Mouse (Mus musculus) layer of hippocampus, adult 11-12 months (tissue): ENCODE data around the gene A930004D18Rik.
A peak's percentile ranks its signal among the peaks of the same experiment; 100 is the strongest.

Source experiments
- DNase-seq: peaks from one replicate; pipeline ENCODE4 v3.0.0; 2022; ENCODE audit warnings: low spot score

A930004D18Rik gene

DNA sequence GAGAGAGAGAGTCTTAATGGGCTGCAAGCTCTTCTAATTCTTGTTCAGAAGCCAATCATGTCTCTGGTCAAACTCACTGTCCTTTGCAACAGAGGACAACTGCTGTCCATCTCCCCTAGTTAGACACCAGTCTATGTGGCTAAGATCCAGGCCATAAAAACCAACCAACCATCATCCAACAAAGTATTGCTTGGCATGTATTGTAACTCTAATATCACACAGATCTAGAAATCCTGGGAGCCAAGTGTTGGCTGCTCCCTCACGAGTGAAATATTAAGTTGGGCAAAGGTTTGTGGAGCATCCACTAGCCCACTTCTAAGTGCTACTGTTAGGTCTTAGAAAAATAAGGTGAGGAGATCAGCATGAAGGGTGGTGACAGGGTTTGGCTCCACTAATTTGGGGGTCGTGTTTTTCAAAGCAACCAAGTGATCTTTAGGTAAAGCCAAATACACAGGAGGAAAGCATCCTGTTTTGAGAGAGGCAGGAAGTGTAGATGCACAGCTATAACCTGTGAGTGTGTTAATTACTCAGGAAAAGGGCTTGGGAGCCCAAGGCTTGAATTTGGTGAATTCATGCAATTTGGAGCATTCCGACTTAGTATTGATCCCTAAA lies 710 bp upstream of the A930004D18Rik start:
- no peak for DNase-seq

DNA sequence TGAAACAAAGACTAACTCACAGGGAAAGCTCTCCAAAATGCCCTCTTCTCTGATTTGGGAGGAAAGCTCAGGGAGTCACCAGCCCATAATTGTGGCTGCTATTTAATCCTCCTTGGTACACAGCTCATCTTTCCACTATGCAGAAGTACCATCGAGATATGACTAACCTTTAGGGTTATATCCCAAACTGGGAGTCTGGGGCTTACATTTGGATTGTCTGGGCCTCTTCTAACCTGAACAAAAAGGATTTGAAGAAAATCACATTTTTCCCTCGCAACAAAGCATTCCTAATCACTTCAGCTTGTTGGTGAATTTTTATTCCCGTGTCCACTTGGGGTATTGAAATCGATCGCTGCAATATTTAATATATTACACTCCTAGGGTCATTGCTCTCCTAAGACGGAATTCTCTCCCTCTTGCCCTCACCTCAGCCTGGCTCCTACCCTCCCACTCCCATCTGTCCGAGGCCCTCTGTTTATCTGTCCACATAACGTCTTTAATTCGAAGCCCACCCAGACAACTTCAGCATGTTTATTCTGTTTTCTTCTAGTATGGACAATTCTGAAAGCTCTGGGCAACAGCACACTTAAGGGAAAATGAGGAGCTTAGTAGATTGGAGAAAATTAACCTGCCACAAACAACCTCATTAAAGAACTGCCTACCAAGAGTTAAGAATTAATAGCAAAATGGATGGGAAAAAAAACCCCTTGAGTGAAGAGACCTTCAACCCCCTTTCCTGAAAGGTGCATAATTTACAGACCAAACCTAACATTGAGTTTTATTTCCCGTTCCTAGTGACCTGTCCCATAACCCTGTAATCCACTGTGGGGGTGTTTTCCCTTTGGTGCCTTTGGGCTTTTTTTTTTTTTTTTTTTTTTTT lies 2.9 kb downstream of the A930004D18Rik start:
- DNase-seq: no peak

DNA sequence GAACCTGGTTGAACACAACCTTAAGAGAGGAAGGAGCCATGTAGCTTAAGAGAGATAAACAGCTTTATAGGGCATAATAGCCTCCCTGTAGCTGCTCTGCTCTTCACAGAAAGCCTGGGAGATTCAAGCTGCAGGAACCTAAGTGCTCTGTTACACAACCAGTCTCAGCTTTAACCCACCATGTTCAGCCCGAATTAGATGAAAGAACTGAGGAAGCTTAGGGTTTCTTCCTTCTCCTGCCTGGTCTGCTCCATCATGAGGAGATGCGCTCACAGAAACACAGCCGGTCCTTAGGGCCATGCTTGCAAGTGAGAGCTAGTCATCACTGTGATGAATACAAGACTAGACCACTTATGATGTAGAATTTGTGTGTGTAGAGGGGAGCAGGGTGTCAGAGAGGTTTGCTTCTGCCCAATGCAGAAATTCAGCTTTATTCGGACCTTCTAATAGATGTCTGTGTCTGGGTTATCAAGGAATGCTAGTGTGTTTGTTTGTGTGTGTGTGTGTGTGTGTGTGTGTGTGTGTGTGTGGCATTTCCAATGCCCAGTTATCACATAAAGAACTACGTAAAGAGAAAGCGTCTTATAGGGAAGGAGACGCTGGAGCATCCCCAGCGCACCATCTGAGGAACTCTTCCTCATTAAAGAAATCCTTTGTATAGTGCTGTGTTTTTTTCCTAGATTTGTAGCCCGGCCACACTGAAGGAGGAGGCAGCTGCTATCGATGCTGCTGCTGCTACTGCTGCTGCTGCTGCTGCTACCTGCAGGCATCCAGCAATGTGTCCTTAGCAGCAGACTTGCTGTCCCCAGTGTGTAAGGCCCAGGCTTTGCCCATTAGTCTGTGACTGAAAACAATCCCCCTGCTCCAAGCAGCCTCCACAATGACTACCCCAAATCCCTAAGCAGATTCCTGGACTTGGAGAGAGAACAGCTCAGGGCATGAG lies 4.1 kb downstream of the A930004D18Rik start:
- DNase-seq: no peak

DNA sequence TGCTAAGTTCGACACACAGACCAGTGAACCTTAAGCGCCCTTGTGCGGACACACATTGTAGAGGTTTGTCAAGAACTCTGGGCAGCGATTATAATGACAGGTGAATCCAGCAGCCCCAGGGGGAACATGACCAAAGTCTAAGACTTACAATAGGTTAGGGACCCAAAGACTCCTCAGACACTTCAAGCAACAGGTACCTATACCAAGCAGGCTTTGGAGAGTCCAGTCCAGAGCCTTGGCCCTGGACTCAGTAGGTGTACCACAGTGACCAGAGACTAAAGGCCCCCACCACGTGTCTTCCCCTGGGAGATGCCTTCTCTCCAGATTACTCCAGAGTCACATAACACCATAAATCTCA lies 5.0 kb downstream of the A930004D18Rik start:
- no peak for DNase-seq

DNA sequence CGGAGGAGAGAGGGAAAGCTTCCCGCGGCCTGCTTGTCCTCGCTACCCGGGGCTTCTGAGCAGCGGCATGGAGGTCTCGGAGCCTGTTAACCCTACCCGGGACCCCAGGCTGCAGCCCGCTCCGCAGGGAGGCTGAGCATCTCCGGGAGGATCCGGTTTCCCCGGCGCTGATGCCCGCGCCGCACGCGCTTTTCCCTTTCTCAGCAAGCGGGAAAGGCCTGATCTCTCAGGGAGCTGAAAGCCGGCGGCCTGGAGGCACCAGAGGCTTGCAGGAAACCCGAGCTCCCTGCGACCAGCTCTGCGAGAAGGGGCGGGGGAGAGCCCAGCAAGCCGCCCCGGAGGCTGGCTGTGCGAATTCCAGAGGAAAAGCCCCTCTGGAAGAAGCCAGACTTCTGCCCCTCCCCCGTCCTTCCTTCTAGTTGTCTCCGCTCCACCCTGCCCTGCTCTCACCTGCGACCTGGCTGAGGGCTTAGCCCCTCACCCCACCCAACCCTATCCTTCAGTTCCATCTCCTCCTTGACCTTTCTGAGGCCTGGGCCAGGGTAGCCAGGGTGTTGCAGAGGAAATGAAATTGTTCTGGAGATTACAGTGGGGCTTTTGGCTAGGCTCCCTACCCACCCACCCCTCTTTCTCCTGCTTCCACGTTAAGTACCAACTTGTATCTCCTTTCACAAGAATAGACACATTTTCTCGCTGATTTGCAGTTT lies 5.6 kb downstream of the A930004D18Rik start:
- DNase-seq: no peak

DNA sequence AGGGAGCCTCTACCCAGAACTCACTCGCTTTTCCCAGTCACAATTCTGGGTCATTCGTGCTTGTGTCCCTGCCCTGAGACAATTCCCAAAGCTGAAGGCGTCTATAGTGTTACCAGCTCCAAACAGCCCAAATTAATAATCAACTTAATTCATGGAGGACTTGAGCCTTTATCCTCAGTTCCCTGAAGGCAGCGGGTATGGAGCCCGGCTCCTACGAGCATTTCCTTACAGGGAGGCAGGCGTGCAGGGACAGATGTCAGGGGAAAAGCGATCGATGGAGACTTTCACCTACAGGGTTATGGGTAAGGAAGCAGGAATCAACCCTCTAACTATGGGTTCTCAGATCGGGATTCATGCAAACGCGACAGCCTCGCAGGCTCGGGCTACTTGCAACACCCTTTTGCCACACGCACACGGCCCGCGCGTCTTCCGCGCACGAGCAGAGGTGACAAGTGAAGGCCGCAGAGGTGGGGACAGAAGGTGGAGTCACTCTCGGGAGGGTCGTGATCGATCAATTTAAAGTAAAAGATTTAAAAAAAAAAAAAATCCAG lies 6.2 kb downstream of the A930004D18Rik start:
- no peak for DNase-seq

DNA sequence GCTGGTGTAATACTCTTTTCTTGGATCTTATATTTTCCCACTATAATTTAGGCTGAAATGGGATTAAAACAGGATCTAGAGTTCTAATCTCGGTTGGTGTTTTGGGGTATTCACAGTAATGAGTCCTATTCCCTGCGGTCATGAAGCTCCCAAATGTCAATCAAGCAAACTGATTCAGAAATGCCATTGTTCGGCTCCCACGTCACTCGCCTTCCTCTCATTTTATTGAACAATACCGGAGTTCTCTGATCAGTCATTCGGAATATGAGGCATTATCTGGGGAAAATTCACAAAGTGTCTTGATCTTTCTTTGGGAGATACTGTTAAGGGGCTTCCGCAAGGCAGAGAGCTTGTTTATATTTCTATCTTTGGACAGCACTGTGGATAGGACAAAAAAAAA lies 7.0 kb downstream of the A930004D18Rik start:
- no peak for DNase-seq

DNA sequence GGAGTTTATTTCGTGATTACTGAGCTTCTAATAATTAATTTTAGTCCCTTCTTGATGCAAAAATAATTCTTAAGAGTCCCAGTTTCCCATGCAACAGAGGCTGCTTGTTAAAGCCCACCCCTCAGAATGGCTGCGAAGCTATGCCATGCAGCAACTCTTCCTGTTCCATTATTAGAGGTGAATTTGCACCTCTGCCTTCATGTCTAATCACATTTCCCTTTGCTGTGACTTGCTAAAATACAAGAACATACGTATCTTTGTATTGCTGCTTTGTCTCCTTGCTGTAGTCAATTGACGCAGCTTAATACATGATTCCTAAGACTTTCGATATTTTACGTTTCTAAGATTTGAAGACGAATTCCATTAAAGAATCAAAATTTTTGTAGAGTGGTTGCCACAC lies 7.9 kb downstream of the A930004D18Rik start:
- no peak for DNase-seq

DNA sequence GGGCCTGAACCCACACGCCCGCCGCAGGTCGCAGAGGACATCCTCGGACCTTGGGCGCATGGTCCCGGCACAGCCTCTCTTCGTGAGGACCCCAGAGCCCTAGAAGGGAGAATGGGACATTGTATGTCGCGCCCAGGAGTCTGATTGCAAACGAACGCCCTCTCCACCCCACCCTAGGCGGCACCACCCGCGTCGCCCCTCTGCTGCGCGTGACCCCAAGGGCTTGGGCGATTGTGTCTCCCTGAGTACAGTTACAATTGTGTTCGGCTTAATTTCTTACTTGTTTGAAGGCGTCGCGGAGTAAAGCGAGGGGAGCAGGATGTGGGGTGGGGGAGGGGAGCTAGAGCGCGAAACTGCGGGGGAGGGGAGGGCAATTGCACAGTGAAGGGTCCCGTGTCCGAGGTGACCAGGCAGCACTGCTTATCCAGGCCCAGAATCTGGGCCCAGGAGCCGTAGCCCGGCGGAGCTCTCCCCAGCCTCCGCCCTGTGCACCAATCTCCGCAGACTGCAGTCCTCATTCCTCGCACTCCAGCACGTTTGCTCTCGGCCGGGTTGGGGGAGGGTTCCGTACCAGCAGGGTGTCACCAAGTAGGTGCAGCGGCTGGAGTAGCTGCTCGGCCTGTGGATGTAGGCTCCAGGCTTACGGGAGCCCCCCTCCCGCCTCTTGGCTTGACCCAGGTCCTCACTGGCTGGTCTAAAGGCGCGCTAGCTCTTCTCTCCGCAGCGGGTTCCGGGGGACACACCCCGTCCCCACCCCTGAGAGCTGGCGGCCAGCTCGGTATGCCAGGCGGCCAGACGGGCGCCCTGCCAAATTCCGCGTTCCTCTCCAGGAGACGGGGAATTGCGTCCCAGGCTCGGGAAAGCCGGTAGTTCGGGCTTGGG lies 9.2 kb downstream of the A930004D18Rik start:
- peak; percentile 78 for DNase-seq

DNA sequence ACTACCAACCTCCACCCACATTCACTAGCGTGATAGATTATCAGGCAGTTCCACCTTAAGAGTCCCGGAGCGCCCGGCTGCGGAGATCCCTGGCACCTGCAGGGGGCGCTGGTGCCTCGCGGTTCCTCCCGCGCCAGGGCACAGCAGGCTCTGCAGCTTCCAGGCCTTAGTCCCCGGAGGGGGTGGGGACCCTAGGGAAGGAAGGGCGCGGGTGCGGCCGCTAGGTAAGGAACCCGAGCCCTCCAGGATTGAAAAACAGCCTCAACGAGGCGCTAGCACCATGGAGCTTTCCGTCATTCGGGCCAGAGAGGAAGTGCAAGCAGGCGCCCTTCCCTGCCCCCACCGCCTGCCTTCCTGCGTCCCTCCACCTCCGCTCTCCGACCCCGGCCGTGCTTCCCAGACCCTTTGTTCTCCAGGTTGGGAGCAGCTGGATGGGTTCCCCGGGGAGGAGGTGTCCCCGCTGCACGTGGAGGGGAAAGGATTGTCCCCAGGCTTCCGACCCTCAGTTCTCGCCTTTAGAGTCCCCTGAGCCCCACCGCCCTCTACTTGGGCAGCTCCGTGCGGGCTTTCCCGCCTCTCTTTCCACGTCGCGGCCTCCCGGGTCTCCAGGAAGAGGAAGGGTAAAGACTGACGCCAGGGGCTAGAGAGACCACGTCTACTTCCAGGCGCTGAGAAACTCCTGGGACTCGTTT lies 9.9 kb downstream of the A930004D18Rik start:
- DNase-seq: peak; percentile 94

DNA sequence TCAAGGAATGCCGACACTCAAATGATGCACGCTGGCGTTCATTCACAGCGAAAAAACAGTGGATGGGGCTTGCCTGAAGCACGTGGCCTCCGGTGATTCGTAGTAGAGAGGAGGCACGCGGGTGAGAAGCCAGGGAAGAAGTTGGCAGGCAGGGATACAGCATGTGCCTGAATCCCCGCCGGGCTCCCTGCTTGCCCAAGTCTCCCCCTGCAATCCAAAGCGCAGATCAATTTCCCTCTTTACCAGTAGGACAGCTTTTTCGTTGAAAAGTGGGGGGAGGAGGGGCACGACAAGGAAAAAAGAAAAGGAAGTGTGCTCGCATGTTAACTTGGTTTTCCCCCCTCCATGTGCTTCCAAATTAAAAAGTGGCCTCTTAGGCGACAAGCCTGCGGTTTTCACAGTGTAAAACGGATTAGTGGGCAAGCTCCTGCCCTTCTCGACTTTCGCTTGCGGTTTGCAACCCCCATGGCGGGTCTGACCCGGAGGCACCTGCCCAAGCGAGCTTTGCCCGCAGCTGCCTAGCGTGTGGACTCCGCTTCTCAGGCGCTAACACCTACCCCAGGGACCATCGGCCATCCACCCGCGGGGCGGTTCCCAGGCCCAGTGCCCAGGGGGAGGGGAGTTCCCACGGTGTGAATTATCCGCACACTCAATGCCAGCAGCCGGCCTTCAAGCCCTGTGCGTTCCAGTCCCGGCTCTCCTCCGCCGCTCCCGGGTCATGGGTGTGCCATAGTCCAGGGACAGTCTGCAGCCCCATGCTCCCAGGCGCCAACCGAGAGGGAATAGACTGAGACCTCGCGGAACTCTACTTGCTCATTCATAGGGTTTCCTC lies 11.2 kb downstream of the A930004D18Rik start:
- DNase-seq: peak; percentile 42

DNA sequence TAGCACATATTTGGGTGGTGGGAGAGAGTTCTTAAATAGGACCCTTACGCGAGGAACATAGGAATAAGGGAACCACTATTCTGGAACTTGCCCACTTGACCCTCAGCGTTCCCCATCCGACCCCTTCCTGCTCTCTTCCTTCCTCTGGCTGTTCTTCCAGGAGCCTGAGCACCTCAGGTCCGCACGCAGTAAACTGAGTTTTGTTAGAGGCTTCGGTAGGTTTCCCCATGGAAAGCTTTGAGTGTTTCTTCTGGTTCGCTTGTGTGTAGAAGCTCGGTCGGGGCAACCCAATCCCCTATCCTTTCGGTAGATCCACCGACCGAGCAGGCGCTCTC lies 11.8 kb downstream of the A930004D18Rik start:
- DNase-seq: no peak

DNA sequence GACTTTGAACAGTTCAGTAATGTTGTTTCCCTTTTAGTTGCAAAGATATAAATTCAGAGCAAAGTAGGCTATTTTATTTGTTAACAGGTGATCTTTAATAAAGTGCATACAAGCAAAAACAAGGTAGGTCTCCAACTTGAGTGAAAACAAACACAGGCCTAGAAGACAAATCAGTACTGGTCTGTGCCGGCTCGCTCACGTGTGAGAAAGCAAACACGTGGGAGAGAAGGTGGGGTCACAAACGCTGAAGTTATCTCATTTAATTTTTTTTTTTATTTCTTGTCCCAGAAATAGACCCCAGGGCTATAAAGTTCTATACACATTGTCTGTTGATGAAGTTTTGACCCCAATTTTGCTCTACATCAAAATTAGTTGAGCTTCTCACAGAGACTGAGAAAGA lies 12.4 kb downstream of the A930004D18Rik start:
- no peak for DNase-seq

DNA sequence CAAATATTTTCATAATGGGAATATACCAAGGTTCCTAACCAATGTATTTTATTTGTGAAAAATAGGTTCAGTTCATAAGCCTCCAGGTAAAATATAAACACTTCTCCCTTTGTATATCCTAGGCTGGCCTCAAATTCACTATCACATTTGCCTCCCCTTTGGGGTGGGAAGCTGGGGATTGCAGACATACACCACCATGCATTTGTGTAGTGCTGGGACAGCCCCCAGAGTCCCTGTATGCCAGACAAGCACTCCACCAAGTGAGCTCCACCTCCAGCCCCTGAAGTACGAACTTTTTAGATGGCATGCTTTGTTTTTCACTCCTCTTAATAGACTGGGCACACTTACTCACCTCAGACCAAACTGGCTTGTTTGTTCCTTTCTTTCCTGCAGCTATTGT lies 14.7 kb downstream of the A930004D18Rik start:
- no peak for DNase-seq

DNA sequence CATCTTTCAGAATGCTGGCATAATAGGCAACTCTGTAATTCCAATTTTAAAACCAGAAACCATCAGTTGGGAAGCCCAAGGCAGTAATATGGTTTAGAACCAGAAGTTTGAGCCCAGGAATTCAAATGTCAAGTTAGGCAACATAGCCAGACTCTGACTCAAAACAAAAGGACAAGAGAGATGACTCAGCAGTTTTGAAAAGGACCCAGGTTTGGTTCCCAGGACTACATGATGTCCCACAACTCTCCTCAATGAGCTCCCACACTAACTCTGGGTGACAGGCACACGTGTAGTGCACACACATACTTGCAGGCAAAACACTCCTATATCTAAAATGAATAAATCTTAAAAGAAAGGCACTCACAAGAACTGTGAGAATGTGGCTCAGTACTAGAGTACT lies 18.4 kb downstream of the A930004D18Rik start:
- DNase-seq: no peak

DNA sequence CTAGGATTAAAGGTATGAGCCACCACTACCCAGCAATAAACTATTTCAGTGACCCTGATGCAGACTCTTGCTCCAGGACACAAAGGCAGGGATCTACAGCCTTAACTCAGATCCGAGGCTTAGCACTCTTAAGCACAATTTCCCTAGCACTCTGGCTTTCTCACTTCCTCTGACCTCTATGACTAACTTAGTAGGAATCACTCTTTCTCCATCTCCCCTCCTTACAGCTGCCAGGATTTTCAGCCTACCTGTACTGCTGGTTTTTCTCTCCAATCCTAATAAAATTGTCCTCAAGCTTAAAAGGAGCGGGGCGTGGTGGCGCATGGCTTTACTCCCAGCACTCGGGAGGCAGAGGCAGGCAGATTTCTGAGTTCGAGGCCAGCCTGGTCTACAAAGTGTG lies 20.2 kb downstream of the A930004D18Rik start:
- DNase-seq: no peak

DNA sequence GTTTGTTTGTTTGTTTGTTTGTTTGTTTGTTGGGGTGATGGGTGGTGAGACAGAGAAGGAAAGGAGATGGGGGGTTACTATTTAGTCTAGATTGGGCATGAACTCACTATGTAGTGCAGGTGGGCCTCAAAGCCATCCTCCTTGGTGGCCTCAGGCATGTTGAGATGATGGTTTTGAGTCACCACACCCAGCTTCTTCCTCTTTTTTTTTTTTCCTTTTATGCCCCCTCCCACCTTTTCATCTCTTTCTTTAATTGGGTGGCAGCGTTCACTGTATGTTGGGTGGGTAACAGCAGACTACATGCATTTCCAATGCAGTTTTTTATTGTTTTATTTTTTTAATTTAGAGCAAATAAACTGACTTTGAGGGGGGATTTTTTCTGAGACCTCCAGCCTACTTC lies 20.9 kb downstream of the A930004D18Rik start:
- no peak for DNase-seq

DNA sequence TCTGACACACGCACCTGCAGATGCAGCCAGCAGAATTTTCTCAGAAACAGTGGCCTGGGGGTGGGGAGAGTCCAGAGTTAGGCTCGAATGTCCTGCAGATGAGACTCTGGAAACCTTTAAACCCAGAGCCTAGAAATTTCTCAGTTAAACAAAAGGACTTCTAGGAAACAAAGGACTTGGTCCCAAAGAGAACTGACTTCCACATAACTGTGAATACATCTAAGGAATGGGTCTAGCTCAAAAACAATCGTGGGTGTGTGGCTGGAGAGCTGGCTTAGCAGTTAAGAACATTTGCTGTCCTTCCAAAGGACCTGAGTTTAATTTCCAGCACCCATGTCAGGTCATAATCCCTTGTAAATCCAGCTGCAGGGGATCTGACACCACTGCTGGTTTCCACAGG lies 22.0 kb downstream of the A930004D18Rik start:
- DNase-seq: no peak

DNA sequence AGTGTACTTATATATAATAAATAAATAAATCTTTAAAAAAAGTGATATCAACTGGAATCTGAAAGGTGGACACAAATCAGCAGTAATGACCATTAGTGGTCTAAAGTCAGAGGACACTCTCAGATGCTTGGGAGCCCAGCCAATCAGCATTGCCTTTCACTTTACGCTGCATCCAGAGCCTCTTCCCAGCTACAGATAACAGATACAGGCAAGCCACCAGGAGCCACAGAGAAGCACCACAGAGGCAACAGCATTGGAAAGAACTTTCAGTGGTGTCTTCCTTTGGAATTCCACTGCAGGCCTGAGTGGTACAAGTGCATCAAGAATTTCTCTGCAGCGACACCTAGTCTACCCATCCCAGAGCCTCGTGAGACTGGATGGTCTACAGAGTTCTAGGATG lies 24.7 kb downstream of the A930004D18Rik start:
- no peak for DNase-seq
